Mouse (Mus musculus) forebrain, embryonic 11.5 days (tissue): ENCODE results near the gene Olfr1104. TPM values are rescaled to one million over a fixed set of nuclear protein-coding genes. Genes with fewer than 3 reads are reported as not detected.

Experiments
- ATAC-seq: fragments of 200-750 bp; cut with Nextera tagmentation; replicated peaks from 2 replicates; pipeline ENCODE4 v1.8.0; 2017; ENCODE audit warnings: moderate TSS enrichment; ENCODE audit not compliant: low FRiP score
- DNase-seq: peaks from one replicate; pipeline ENCODE4 v3.0.0-alpha.2; 2017; ENCODE audit warnings: low spot score
- H3K27ac ChIP-seq: fragments of 300-500 bp; sonication (generic); 2 replicates; pipeline ENCODE4 v1.5.1; 2014; ENCODE audit warnings: low read depth, low read length
- H3K27me3 ChIP-seq: fragments of 300-500 bp; sonication (generic); 2 replicates; pipeline ENCODE4 v1.6.1; 2014; ENCODE audit warnings: mild to moderate bottlenecking, low read length, mixed read lengths; ENCODE audit not compliant: control insufficient read depth, insufficient read depth
- H3K36me3 ChIP-seq: fragments of 300-500 bp; sonication (generic); 2 replicates; pipeline ENCODE4 v1.6.1; 2014; ENCODE audit warnings: mild to moderate bottlenecking, low read length, moderate library complexity, mixed read lengths; ENCODE audit not compliant: control insufficient read depth, insufficient read depth
- H3K4me1 ChIP-seq: fragments of 300-500 bp; sonication (generic); replicated peaks from 2 replicates; pipeline ENCODE4 v1.6.1; 2014; ENCODE audit warnings: low read length, mixed read lengths; ENCODE audit not compliant: control insufficient read depth, insufficient read depth
- H3K4me2 ChIP-seq: fragments of 300-500 bp; sonication (generic); 2 replicates; pipeline ENCODE4 v1.6.1; 2014; ENCODE audit warnings: low read depth, mild to moderate bottlenecking, low read length, moderate library complexity, mixed read lengths; ENCODE audit not compliant: severe bottlenecking
- H3K4me3 ChIP-seq: fragments of 300-500 bp; sonication (generic); 2 replicates; pipeline ENCODE4 v1.5.1; 2014; ENCODE audit warnings: low read depth, low read length
- H3K9ac ChIP-seq: fragments of 300-500 bp; sonication (generic); 2 replicates; pipeline ENCODE4 v1.6.1; 2014; ENCODE audit warnings: low read length
- H3K9me3 ChIP-seq: fragments of 300-500 bp; sonication (generic); 2 replicates; pipeline ENCODE4 v1.6.1; 2016; ENCODE audit warnings: low read length, mixed read lengths; ENCODE audit not compliant: control insufficient read depth
- WGBS: fragments of 180-500 bp; shearing (Covaris S2); extraction: QIAGEN DNeasy Blood & Tissue Kit; methylation state at CpG from one replicate; pipeline ENCODE4 v1.1.7; 2014; 5-methylcytosine and 5-hydroxymethylcytosine counted together
- polyA plus RNA-seq: library from polyadenylated mRNA; unstranded; fragments of >200 nt; fragmentation: Nextera tagmentation; extraction: Ambion mirVana; gene quantifications from 2 replicates; pipeline ENCODE4 v1.2.1, GENCODE M21; 2014

Gene Olfr1104
- not detected in 2 replicates for polyA plus RNA-seq

- no peak for ATAC-seq
- Histone ChIP-seq H3K27ac (no peak within 1 kb of the TSS), H3K27me3 (no peaks in the 10 kb centered on the region), H3K36me3 (no peaks in the 10 kb centered on the region), H3K9ac (no peak within 1 kb of the TSS), H3K9me3 (no peaks in the 10 kb centered on the region), H3K4me2 (no peak within 1 kb of the TSS), H3K4me3 (no peak within 1 kb of the TSS), H3K4me1 (no peaks in the 10 kb centered on the region)
- WGBS = 84% methylated on average over 1 of the region's 1 CpGs
- DNase-seq = no peak
Observed at GRCm38 (mm10) chr2:87026980-87027379, at the start of gene Olfr1104. TSS of gene Olfr1104 (minus strand) at chr2:87027080.

- 89% methylated on average over 1 of the region's 1 CpGs for WGBS
- H3K27me3 ChIP-seq = no peaks in the 10 kb centered on the region
- ATAC-seq (no peak), DNase-seq (no peak)
- no peak within 1 kb of the TSS for H3K27ac ChIP-seq
- H3K4me1 ChIP-seq = no peaks in the 10 kb centered on the region
- no peak within 1 kb of the TSS for H3K4me2 ChIP-seq
- H3K4me3 ChIP-seq = no peak within 1 kb of the TSS
- no peaks in the 10 kb centered on the region for H3K9me3 ChIP-seq
- H3K36me3 ChIP-seq = no peaks in the 10 kb centered on the region
- no peak within 1 kb of the TSS for H3K9ac ChIP-seq
Observed at GRCm38 (mm10) chr2:87075717-87076116, 48.8 kb upstream of the Olfr1104 start, which contains the start of gene Olfr1107. TSS of gene Olfr1107 (minus strand) at chr2:87075817.

GRCm38 (mm10) chr2:87052173-87052572 lies 25.3 kb upstream of the Olfr1104 start, which contains the start of gene Olfr1106:
TSS of gene Olfr1106 (minus strand) at chr2:87052273.
- DNase-seq = no peak
- WGBS = 85% methylated on average over 1 of the region's 1 CpGs
- no peak within 1 kb of the TSS for H3K27ac ChIP-seq
- ATAC-seq = no peak
- no peak within 1 kb of the TSS for H3K4me3 ChIP-seq
- H3K27me3 ChIP-seq = no peaks in the 10 kb centered on the region
- H3K36me3 ChIP-seq = no peaks in the 10 kb centered on the region
- H3K4me1 ChIP-seq = no peaks in the 10 kb centered on the region
- no peaks in the 10 kb centered on the region for H3K9me3 ChIP-seq
- H3K9ac ChIP-seq = no peak within 1 kb of the TSS
- H3K4me2 ChIP-seq = no peak within 1 kb of the TSS

GRCm38 (mm10) chr2:87036431-87036830 lies 9.6 kb upstream of the Olfr1104 start, which contains the start of gene Olfr1105:
TSS of gene Olfr1105 (minus strand) at chr2:87036531.
- DNase-seq (no peak), ATAC-seq (no peak)
- no peak within 1 kb of the TSS for H3K9ac ChIP-seq
- H3K4me2 ChIP-seq = no peak within 1 kb of the TSS
- no peaks in the 10 kb centered on the region for H3K4me1 ChIP-seq
- no peak within 1 kb of the TSS for H3K4me3 ChIP-seq
- H3K9me3 ChIP-seq = no peaks in the 10 kb centered on the region
- H3K36me3 ChIP-seq = no peaks in the 10 kb centered on the region
- H3K27me3 ChIP-seq = no peaks in the 10 kb centered on the region
- no peak within 1 kb of the TSS for H3K27ac ChIP-seq

- H3K4me1 ChIP-seq = no peaks in the 10 kb centered on the region
- H3K27ac ChIP-seq = no peak within 1 kb of the TSS
- no peak for DNase-seq
- no peaks in the 10 kb centered on the region for H3K36me3 ChIP-seq
- H3K9ac ChIP-seq = no peak within 1 kb of the TSS
- H3K4me3 ChIP-seq = no peak within 1 kb of the TSS
- no peak within 1 kb of the TSS for H3K4me2 ChIP-seq
- no peak for ATAC-seq
- no peaks in the 10 kb centered on the region for H3K27me3 ChIP-seq
- H3K9me3 ChIP-seq = no peaks in the 10 kb centered on the region
Observed at GRCm38 (mm10) chr2:86998098-86998497, 28.8 kb downstream of the Olfr1104 start, which contains the start of gene Olfr1102. TSS of gene Olfr1102 (plus strand) at chr2:86998398.

- WGBS = 80% methylated on average over 3 of the region's 3 CpGs
- ATAC-seq (no peak), DNase-seq (no peak)
- Histone ChIP-seq H3K27me3 (no peaks in the 10 kb centered on the region), H3K4me1 (no peaks in the 10 kb centered on the region), H3K9ac (no peak within 1 kb of the TSS), H3K9me3 (no peaks in the 10 kb centered on the region), H3K4me3 (no peak within 1 kb of the TSS), H3K4me2 (no peak within 1 kb of the TSS), H3K27ac (no peak within 1 kb of the TSS), H3K36me3 (no peaks in the 10 kb centered on the region)
Observed at GRCm38 (mm10) chr2:86991121-86991520, 35.8 kb downstream of the Olfr1104 start, which contains the start of gene Olfr1101. TSS of gene Olfr1101 (minus strand) at chr2:86991221.

- Histone ChIP-seq H3K9me3 (no peaks in the 10 kb centered on the region), H3K4me1 (no peaks in the 10 kb centered on the region), H3K27me3 (no peaks in the 10 kb centered on the region), H3K27ac (no peak within 1 kb of the TSS), H3K4me3 (no peak within 1 kb of the TSS), H3K4me2 (no peak within 1 kb of the TSS), H3K9ac (no peak within 1 kb of the TSS), H3K36me3 (no peaks in the 10 kb centered on the region)
- ATAC-seq = no peak
- 90% methylated on average over 3 of the region's 3 CpGs for WGBS
- no peak for DNase-seq
Observed at GRCm38 (mm10) chr2:86979854-86980253, 47.0 kb downstream of the Olfr1104 start, which contains the start of gene Olfr1100. TSS of gene Olfr1100 (minus strand) at chr2:86979954.

Other genes starting within 250 kb of the Olfr1104 start
- gene Olfr1093, start 244.6 kb downstream of the Olfr1104 start, polyA plus RNA-seq = not detected in 2 replicates
- not detected in 2 replicates for gene Olfr141, start 217.1 kb downstream of the Olfr1104 start, polyA plus RNA-seq
- gene Olfr1094, start 202.4 kb downstream of the Olfr1104 start, polyA plus RNA-seq = not detected in 2 replicates
- gene Olfr1095, start 175.4 kb downstream of the Olfr1104 start, polyA plus RNA-seq = not detected in 2 replicates
- not detected in 2 replicates for gene Gm13723, start 152.3 kb downstream of the Olfr1104 start, polyA plus RNA-seq
- gene Olfr1097, start 134.9 kb downstream of the Olfr1104 start, polyA plus RNA-seq = not detected in 2 replicates
- not detected in 2 replicates for gene Olfr1098, start 102.5 kb downstream of the Olfr1104 start, polyA plus RNA-seq
- not detected in 2 replicates for gene Olfr1099, start 66.4 kb downstream of the Olfr1104 start, polyA plus RNA-seq
- not detected in 2 replicates for gene Olfr1100, start 47.1 kb downstream of the Olfr1104 start, polyA plus RNA-seq
- gene Olfr1101, start 35.9 kb downstream of the Olfr1104 start, polyA plus RNA-seq = not detected in 2 replicates
- not detected in 2 replicates for gene Olfr1102, start 28.7 kb downstream of the Olfr1104 start, polyA plus RNA-seq
- not detected in 2 replicates for gene Olfr1105, start 9.5 kb upstream of the Olfr1104 start, polyA plus RNA-seq
- not detected in 2 replicates for gene Olfr1106, start 25.2 kb upstream of the Olfr1104 start, polyA plus RNA-seq
- gene Olfr1107, start 48.7 kb upstream of the Olfr1104 start, polyA plus RNA-seq = not detected in 2 replicates
- not detected in 2 replicates for gene Olfr1109, start 68.9 kb upstream of the Olfr1104 start, polyA plus RNA-seq
- not detected in 2 replicates for gene Olfr259, start 87.5 kb upstream of the Olfr1104 start, polyA plus RNA-seq
- gene Olfr1110, start 113.2 kb upstream of the Olfr1104 start, polyA plus RNA-seq = not detected in 2 replicates
- gene Olfr1111, start 125.5 kb upstream of the Olfr1104 start, polyA plus RNA-seq = not detected in 2 replicates
- not detected in 2 replicates for gene Olfr1112, start 160.7 kb upstream of the Olfr1104 start, polyA plus RNA-seq
- gene Olfr1113, start 181.9 kb upstream of the Olfr1104 start, polyA plus RNA-seq = not detected in 2 replicates
- gene Olfr1115, start 220.9 kb upstream of the Olfr1104 start, polyA plus RNA-seq = not detected in 2 replicates
- not detected in 2 replicates for gene Olfr1116, start 240.5 kb upstream of the Olfr1104 start, polyA plus RNA-seq